Mouse (Mus musculus) left cerebral cortex, adult 2 months (tissue): ENCODE results near the gene Cacng1. TPM values are rescaled to one million over a fixed set of nuclear protein-coding genes. Genes with fewer than 3 reads are reported as not detected.

ENCODE experiments used
- DNase-seq, 2 experiments: peaks; one replicate each; pipeline ENCODE4 v3.0.0; 2021 to 2022; ENCODE audit warnings: low spot score in 2 of 2, mixed read lengths in 1 of 2; ENCODE audit errors: extremely low spot score in 1 of 2
- H3K27ac ChIP-seq: fragments of 200-600 bp; 2 replicates; pipeline ENCODE4 v1.8.1; 2022
- H3K4me3 ChIP-seq: fragments of 200-600 bp; 2 replicates; pipeline ENCODE4 v1.8.1; 2022
- CTCF ChIP-seq: fragments of 200-600 bp; IDR thresholded peaks from 2 replicates; pipeline ENCODE4 v1.8.1; 2022; ENCODE audit warnings: antibody characterized with exemption, mild to moderate bottlenecking, moderate library complexity
- intact Hi-C: fragments of 180-260 bp; cut with DNase I; formaldehyde crosslinking; loops from one replicate; pipeline ENCODE4 v1.15.1; 2025
- total RNA-seq, 2 experiments: library from RNA; stranded (reverse); gene quantifications; 2 replicates each; pipeline ENCODE4 v1.2.3; 2021

Cacng1 gene
- total RNA-seq, 2 experiments from 2014 or later, result not detected

- Histone ChIP-seq H3K27ac (no peak overlapping the region), H3K4me3 (no peak overlapping the region)
- no peak for TF ChIP-seq CTCF
- DNase-seq, result no peak
- intact Hi-C loops, result no loop called here
Observed at GRCm38 (mm10) chr11:107705060-107705459, 11.3 kb downstream of the Cacng1 start.

- no peak for TF ChIP-seq CTCF
- DNase-seq, result no peak
- H3K27ac ChIP-seq, result no peak overlapping the region
- no peak overlapping the region for H3K4me3 ChIP-seq
- intact Hi-C loops, result no loop called here
Observed at GRCm38 (mm10) chr11:107703272-107704134, 12.8 kb downstream of the Cacng1 start.

GRCm38 (mm10) chr11:107699967-107700366 lies 16.4 kb downstream of the Cacng1 start:
- no peak for DNase-seq
- no peak for TF ChIP-seq CTCF
- intact Hi-C loops, result no loop called here
- Histone ChIP-seq H3K27ac (no peak overlapping the region), H3K4me3 (no peak overlapping the region)

- Histone ChIP-seq H3K27ac (no peak overlapping the region), H3K4me3 (no peak overlapping the region)
- TF ChIP-seq CTCF, result no peak
- no peak for DNase-seq
- intact Hi-C loops, result no loop called here
Observed at GRCm38 (mm10) chr11:107693338-107693737, 23.0 kb downstream of the Cacng1 start.

- no peak for TF ChIP-seq CTCF
- intact Hi-C loops, result no loop called here
- DNase-seq, result no peak
- Histone ChIP-seq H3K4me3 (no peak overlapping the region), H3K27ac (no peak overlapping the region)
Observed at GRCm38 (mm10) chr11:107691569-107691968, 24.8 kb downstream of the Cacng1 start.

GRCm38 (mm10) chr11:107688480-107688879 lies 27.8 kb downstream of the Cacng1 start:
- no peak for DNase-seq
- TF ChIP-seq CTCF, result no peak
- intact Hi-C loops, result no loop called here
- Histone ChIP-seq H3K4me3 (no peak overlapping the region), H3K27ac (no peak overlapping the region)

- no peak for TF ChIP-seq CTCF
- H3K27ac ChIP-seq, result no peak overlapping the region
- H3K4me3 ChIP-seq, result no peak overlapping the region
- no peak for DNase-seq
- intact Hi-C loops, result no loop called here
Observed at GRCm38 (mm10) chr11:107686290-107686689, 30.0 kb downstream of the Cacng1 start.

GRCm38 (mm10) chr11:107683544-107684465 lies 32.5 kb downstream of the Cacng1 start:
- H3K27ac ChIP-seq, result no peak overlapping the region
- no peak overlapping the region for H3K4me3 ChIP-seq
- no peak for TF ChIP-seq CTCF
- DNase-seq, result no peak
- intact Hi-C loops, result no loop called here

GRCm38 (mm10) chr11:107682694-107683355 lies 33.5 kb downstream of the Cacng1 start:
- H3K4me3 ChIP-seq, result no peak overlapping the region
- H3K27ac ChIP-seq, result no peak overlapping the region

GRCm38 (mm10) chr11:107676207-107676940 lies 39.9 kb downstream of the Cacng1 start:
- peak overlapping the region; percentile 32 for H3K4me3 ChIP-seq
- TF ChIP-seq CTCF, result no peak
- intact Hi-C loops, result no loop called here
- no peak overlapping the region for H3K27ac ChIP-seq
- no peak for DNase-seq

More at GRCm38 (mm10) chr11:107682694-107683355, 33.5 kb downstream of the Cacng1 start:
- TF ChIP-seq CTCF, result no peak
- DNase-seq, result no peak
- intact Hi-C loops, result no loop called here

GRCm38 (mm10) chr11:107675246-107675645 lies 41.1 kb downstream of the Cacng1 start:
- Histone ChIP-seq H3K4me3 (no peak overlapping the region), H3K27ac (no peak overlapping the region)
- no peak for TF ChIP-seq CTCF
- no peak for DNase-seq
- intact Hi-C loops, result no loop called here
